Mouse (Mus musculus) MEL-GATA-1-ER (cell line): ENCODE data around the gene Relt.

Experiments used
- DNase-seq: peaks from one replicate; pipeline ENCODE4 v3.0.0-alpha.2; 2012; ENCODE audit warnings: low read depth; ENCODE audit errors: extremely low read depth

The Relt gene

GRCm38 (mm10) chr7:100811912-100812311 is 51.3 kb downstream of the Relt start:
- DNase-seq = no peak

GRCm38 (mm10) chr7:100805391-100805790 is 57.9 kb downstream of the Relt start:
- no peak for DNase-seq

- no peak for DNase-seq
Measured at GRCm38 (mm10) chr7:100798810-100799209, 64.4 kb downstream of the Relt start.
